Mouse (Mus musculus) hindbrain, embryonic 11.5 days (tissue): Measurements from ENCODE around the gene Cavin4. TPM values are rescaled to one million over a fixed set of nuclear protein-coding genes. Genes with fewer than 3 reads are reported as not detected.

Source experiments
- ATAC-seq: fragments of 200-750 bp; cut with Nextera tagmentation; 2 replicates; pipeline ENCODE4 v1.8.0; 2017; ENCODE audit warnings: mild to moderate bottlenecking, moderate TSS enrichment, moderate library complexity; ENCODE audit not compliant: low FRiP score
- DNase-seq: peaks from one replicate; pipeline ENCODE4 v3.0.0-alpha.2; 2015; ENCODE audit warnings: low spot score
- H3K27ac ChIP-seq: fragments of 300-500 bp; sonication (generic); 2 replicates; pipeline ENCODE4 v1.5.1; 2014; ENCODE audit warnings: mild to moderate bottlenecking, low read depth, low read length
- H3K27me3 ChIP-seq: fragments of 300-500 bp; sonication (generic); 2 replicates; pipeline ENCODE4 v1.6.1; 2014; ENCODE audit warnings: mild to moderate bottlenecking, low read length, moderate library complexity, mixed read lengths; ENCODE audit not compliant: control insufficient read depth, insufficient read depth
- H3K36me3 ChIP-seq: fragments of 300-500 bp; sonication (generic); 2 replicates; pipeline ENCODE4 v1.6.1; 2014; ENCODE audit warnings: mild to moderate bottlenecking, low read length, moderate library complexity, mixed read lengths; ENCODE audit not compliant: control insufficient read depth, insufficient read depth
- H3K4me1 ChIP-seq: fragments of 300-500 bp; sonication (generic); replicated peaks from 2 replicates; pipeline ENCODE4 v1.6.1; 2014; ENCODE audit warnings: low read length, mixed read lengths; ENCODE audit not compliant: control insufficient read depth, insufficient read depth
- H3K4me2 ChIP-seq: fragments of 300-500 bp; sonication (generic); replicated peaks from 2 replicates; pipeline ENCODE4 v1.6.1; 2014; ENCODE audit warnings: mild to moderate bottlenecking, low read depth, low read length
- H3K4me3 ChIP-seq: fragments of 300-500 bp; sonication (generic); 2 replicates; pipeline ENCODE4 v1.5.1; 2014; ENCODE audit warnings: low read depth, low read length
- H3K9ac ChIP-seq: fragments of 300-500 bp; sonication (generic); 2 replicates; pipeline ENCODE4 v1.6.1; 2014; ENCODE audit warnings: low read depth, low read length
- H3K9me3 ChIP-seq: fragments of 300-500 bp; sonication (generic); 2 replicates; pipeline ENCODE4 v1.6.1; 2016; ENCODE audit warnings: low read length; ENCODE audit not compliant: control insufficient read depth
- WGBS: fragments of 180-500 bp; shearing (Covaris S2); extraction: QIAGEN DNeasy Blood & Tissue Kit; methylation state at CpG from one replicate; pipeline ENCODE4 v1.1.7; 2014; 5-methylcytosine and 5-hydroxymethylcytosine counted together
- polyA plus RNA-seq: library from polyadenylated mRNA; unstranded; fragments of >200 nt; fragmentation: Nextera tagmentation; extraction: Ambion mirVana; gene quantifications from 2 replicates; pipeline ENCODE4 v1.2.1, GENCODE M21; 2014

Cavin4 gene
- polyA plus RNA-seq, 1 experiment from 2014 or later, result 3.8 TPM

DNA sequence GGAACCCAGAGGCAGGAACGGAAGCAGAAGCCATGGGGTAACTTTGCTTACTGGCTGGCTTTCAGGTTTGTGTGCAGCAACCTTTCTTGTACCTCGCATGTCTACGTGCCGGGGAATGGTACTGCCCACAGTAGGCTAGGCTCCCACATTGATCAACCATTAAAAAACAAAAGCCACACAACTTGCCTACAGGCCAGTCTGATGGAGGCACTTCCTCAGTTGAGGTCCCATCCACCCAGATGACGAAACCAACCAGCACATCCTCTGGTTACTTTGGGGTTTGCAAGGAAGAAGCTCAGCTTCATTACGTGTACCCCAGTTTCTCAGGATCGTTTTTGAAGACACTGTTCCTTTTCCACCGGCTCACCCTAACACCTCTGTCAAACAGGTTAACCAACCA lies 6.8 kb upstream of the Cavin4 start:
- 97% methylated on average over 8 of the region's 8 CpGs for WGBS
- ATAC-seq (no peak), DNase-seq (no peak)
- no peak overlapping the region for H3K9ac ChIP-seq
- H3K4me2 ChIP-seq, result no peak overlapping the region
- H3K9me3 ChIP-seq, result no peaks in the 10 kb centered on the region
- no peaks in the 10 kb centered on the region; the same call in 1 of the 2 replicates for H3K36me3 ChIP-seq
- no peak overlapping the region for H3K27ac ChIP-seq
- H3K4me3 ChIP-seq, result no peak overlapping the region
- no peaks in the 10 kb centered on the region for H3K4me1 ChIP-seq
- H3K27me3 ChIP-seq, result no peaks in the 10 kb centered on the region

DNA sequence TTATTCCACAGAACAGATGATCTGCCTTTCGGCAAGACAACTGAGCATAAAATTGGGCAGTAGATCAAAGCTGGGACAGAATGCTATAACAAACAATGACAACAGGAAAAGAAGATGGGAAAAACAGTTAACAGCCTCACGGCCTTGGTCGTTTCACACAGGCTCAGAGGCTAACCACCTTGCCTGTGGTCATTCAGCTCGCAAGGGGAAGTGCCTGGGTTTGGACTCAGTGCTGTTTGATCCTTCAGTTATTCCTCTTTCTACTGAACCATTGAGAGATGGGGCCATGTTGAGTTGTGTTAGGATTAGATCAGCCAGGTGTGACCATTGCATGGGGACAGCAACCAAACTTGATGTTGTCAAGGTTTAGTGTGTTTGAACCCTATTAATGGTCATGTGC lies 3.2 kb upstream of the Cavin4 start:
- Histone ChIP-seq H3K4me3 (no peak overlapping the region), H3K36me3 (peaks cover 11% of the 10 kb centered on the region), H3K4me2 (no peak overlapping the region), H3K4me1 (no peaks in the 10 kb centered on the region), H3K27me3 (no peaks in the 10 kb centered on the region), H3K27ac (no peak overlapping the region), H3K9ac (no peak overlapping the region), H3K9me3 (no peaks in the 10 kb centered on the region)
- DNase-seq, result no peak
- no peak for ATAC-seq
- 92% methylated on average over 4 of the region's 4 CpGs for WGBS

DNA sequence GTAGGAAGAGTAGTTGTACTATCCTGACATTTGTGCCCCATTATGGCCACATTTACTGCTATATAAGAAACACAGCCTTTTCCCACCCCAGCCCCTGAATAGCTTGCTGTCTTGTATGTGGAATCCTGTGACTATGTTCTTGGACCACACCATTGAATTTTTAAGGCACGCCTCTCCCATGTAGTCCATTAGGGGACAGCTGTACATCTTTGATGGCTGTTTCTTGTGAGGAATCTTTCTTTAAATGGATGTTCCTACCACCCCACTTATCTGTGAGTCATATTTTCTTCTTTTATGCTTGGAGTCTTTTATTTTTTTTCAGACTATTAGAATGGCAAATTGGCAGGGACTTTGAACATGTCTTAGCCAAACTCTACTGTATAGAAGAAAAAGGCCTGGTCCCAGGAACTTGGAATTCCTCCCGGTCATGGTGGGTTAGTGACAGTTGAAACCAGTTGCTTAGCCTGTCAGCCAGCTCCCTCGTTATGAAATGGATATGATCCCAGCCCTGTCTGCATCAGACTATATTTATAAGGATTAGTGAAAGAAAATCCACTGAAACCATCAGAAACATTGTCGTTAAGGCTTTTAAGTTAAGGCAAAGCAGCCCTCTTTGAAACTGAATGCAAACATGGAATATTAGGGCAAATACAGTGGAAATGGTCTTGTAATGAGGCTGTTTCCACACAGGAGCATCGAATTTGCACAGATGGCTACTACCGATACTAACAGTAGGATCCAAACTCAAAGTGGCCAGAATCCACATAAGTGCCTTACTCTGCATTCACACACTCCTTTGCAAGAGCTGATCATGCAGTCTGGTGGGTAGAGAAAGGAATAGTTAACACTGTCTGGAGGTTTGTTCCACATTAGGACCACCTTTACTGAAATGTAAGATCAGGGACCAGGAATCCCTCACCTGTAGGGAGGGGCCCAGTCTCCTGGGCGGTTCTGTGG lies 2.4 kb upstream of the Cavin4 start:
- Histone ChIP-seq H3K27ac (no peak overlapping the region), H3K9ac (no peak overlapping the region), H3K4me2 (no peak overlapping the region), H3K36me3 (peaks cover 11% of the 10 kb centered on the region), H3K27me3 (no peaks in the 10 kb centered on the region), H3K4me1 (no peaks in the 10 kb centered on the region), H3K9me3 (no peaks in the 10 kb centered on the region), H3K4me3 (no peak overlapping the region)
- DNase-seq (no peak), ATAC-seq (no peak)
- 95% methylated on average over 7 of the region's 7 CpGs for WGBS

DNA sequence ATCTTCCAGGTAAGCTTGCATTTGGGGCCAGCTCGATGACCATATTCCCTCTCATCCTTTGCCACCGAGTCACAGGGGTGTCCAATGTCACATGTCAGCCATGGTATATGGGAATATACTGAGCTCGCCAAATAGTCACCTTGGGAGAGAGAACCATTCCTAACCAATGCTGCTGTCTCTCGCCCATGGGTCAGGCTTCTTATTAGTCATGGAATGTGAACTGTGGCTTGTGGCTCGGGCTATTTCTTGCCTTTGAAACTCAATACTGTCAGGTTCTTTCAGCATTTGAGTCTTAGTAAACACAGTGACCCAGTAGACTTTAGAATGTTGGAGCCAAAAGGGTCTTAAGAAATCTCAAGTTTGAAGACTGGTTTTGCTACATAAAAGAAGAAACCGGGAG lies 707 bp downstream of the Cavin4 start:
- ATAC-seq (no peak), DNase-seq (no peak)
- no peaks in the 10 kb centered on the region for H3K27me3 ChIP-seq
- no peaks in the 10 kb centered on the region for H3K9me3 ChIP-seq
- no peak overlapping the region for H3K4me3 ChIP-seq
- H3K4me1 ChIP-seq, result no peaks in the 10 kb centered on the region
- no peak overlapping the region for H3K9ac ChIP-seq
- WGBS, result 86% methylated on average over 6 of the region's 6 CpGs
- H3K36me3 ChIP-seq, result peaks cover 11% of the 10 kb centered on the region
- H3K4me2 ChIP-seq, result no peak overlapping the region
- H3K27ac ChIP-seq, result no peak overlapping the region

DNA sequence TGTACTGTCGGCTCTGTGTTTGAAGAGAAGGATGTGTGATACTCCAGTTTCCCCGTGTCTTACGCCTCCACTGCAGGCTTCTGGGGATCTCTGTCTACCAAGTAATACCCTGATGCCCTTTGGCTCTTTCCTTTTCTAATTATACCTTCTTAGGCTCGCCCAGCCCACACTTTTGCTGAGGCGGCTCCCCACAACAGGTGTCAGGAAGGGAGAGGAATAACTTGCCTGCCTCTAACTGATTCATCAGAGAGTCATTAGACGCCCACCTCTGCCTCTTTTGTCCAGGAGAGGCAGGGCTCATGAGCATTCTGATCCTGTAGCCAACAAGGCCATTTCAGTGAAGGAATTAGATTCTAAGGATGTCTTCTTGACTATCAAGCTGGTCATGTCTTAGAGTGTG lies 4.0 kb downstream of the Cavin4 start:
- DNase-seq (no peak), ATAC-seq (no peak)
- Histone ChIP-seq H3K4me3 (no peak overlapping the region), H3K4me2 (no peak overlapping the region), H3K9me3 (no peaks in the 10 kb centered on the region), H3K4me1 (no peaks in the 10 kb centered on the region), H3K9ac (no peak overlapping the region), H3K27me3 (no peaks in the 10 kb centered on the region), H3K36me3 (peaks cover 11% of the 10 kb centered on the region), H3K27ac (no peak overlapping the region)
- WGBS, result 89% methylated on average over 6 of the region's 6 CpGs

DNA sequence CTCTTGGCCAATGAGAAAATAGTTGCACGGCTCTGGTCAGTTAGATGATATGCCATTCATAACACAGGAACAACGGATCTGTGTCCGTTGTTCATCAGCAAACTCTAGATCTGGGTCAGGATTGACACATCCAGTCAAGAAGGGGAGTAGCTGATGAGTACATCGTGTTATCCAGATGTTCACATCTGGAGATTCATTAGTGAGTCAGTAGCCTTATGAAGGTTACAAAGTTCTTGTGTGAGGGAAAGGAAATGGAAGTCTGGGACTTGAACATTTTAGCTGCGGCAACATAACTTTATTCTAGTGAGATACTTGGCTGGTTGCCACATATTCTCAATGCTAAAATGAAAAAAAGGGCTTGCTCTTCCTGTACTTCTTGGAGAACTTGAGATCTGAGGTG lies 9.6 kb downstream of the Cavin4 start:
- H3K4me2 ChIP-seq, result no peak overlapping the region
- no peaks in the 10 kb centered on the region for H3K9me3 ChIP-seq
- WGBS, result 96% methylated on average over 5 of the region's 5 CpGs
- H3K9ac ChIP-seq, result no peak overlapping the region
- H3K27ac ChIP-seq, result no peak overlapping the region
- DNase-seq, result no peak
- no peaks in the 10 kb centered on the region for H3K4me1 ChIP-seq
- H3K4me3 ChIP-seq, result no peak overlapping the region
- no peaks in the 10 kb centered on the region for H3K27me3 ChIP-seq
- no peak for ATAC-seq
- H3K36me3 ChIP-seq, result peaks cover 2% of the 10 kb centered on the region; the same call in 1 of the 2 replicates

DNA sequence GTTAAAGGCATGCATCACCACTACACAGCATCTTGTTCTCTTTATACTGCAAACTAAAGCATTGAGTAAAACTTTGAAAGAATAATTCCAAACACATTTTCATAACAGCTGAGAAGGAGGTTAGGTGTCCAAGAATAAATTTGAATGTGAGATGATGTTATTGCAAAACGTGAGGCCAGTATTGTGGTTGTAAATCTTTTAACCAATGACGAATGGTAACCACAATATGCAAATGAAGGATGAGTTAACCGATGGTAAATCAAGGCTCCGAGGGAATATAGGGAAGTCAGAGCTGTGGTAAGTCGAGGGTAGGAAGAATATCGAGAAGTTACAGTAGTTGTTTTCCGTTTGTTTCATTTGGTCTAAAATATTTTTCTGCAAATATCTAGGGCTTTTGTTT lies 11.1 kb downstream of the Cavin4 start:
- Histone ChIP-seq H3K4me2 (no peak overlapping the region), H3K9me3 (no peaks in the 10 kb centered on the region), H3K27me3 (no peaks in the 10 kb centered on the region), H3K4me1 (no peaks in the 10 kb centered on the region), H3K4me3 (no peak overlapping the region), H3K36me3 (peaks cover 2% of the 10 kb centered on the region; the same call in 1 of the 2 replicates), H3K9ac (no peak overlapping the region), H3K27ac (no peak overlapping the region)
- no peak for ATAC-seq
- 92% methylated on average over 7 of the region's 7 CpGs for WGBS
- no peak for DNase-seq

DNA sequence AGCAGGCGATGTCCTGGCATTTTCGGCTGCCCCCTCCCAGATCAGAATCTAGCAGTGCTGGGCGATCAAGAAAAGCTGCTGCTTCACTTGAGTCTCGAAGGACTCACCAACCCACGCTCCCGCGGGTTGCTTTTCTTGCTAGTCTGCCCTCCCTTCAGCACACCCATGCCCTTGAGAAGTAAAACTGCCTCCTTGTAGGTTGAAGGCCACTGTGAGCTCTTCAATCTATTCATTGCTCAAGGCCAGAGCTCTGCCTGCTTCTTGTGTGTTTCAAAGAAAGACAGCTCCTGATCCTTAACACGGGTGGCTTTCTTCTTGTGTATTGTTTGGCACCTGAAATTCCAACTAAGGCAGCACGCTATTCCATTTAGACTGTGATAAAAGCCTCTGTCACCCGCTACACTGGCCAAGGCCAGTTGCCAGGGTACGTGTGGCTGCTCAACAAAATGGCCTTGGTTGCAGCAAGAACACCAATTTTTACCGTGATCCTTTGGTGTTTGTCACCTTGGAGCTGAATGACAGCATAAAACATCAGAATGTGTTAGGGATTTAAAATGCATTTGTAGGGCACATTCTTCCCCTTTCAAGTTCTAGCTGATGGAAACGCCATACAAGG lies 13.4 kb downstream of the Cavin4 start:
- Histone ChIP-seq H3K27ac (no peak overlapping the region), H3K36me3 (peaks cover 2% of the 10 kb centered on the region; the same call in 1 of the 2 replicates), H3K4me3 (no peak overlapping the region), H3K9me3 (no peaks in the 10 kb centered on the region), H3K27me3 (no peaks in the 10 kb centered on the region), H3K9ac (no peak overlapping the region), H3K4me1 (no peaks in the 10 kb centered on the region), H3K4me2 (no peak overlapping the region)
- whole genome bisulfite sequencing, result 92% methylated on average over 13 of the region's 13 CpGs
- ATAC-seq (no peak), DNase-seq (no peak)

DNA sequence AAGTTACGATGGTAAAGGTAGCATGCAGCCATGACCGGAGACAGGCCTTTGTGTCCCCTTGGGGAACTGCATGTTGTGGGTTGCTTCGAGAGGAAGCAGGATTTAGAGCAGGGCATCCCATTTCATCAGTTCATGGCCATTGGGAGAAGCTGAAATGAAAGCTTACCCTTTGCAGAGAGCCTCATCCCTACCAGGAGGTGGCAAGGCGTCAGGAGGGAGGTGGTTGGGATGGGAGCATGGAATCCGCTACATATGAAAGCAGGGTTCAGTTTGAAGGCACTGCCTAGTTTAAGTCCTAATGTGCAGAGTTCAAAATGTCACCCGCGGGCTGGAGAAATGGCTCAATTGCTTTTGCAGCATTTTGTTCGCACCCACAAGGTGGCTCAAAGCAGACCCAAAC lies 14.0 kb downstream of the Cavin4 start:
- Histone ChIP-seq H3K9me3 (no peaks in the 10 kb centered on the region), H3K27ac (no peak overlapping the region), H3K36me3 (peaks cover 2% of the 10 kb centered on the region; the same call in 1 of the 2 replicates), H3K27me3 (no peaks in the 10 kb centered on the region), H3K4me1 (no peaks in the 10 kb centered on the region), H3K9ac (no peak overlapping the region), H3K4me2 (no peak overlapping the region), H3K4me3 (no peak overlapping the region)
- no peak for ATAC-seq
- WGBS, result 98% methylated on average over 8 of the region's 8 CpGs
- DNase-seq, result no peak
